Mouse (Mus musculus): ENCODE results near the gene Mycl.

Gene Mycl

DNA sequence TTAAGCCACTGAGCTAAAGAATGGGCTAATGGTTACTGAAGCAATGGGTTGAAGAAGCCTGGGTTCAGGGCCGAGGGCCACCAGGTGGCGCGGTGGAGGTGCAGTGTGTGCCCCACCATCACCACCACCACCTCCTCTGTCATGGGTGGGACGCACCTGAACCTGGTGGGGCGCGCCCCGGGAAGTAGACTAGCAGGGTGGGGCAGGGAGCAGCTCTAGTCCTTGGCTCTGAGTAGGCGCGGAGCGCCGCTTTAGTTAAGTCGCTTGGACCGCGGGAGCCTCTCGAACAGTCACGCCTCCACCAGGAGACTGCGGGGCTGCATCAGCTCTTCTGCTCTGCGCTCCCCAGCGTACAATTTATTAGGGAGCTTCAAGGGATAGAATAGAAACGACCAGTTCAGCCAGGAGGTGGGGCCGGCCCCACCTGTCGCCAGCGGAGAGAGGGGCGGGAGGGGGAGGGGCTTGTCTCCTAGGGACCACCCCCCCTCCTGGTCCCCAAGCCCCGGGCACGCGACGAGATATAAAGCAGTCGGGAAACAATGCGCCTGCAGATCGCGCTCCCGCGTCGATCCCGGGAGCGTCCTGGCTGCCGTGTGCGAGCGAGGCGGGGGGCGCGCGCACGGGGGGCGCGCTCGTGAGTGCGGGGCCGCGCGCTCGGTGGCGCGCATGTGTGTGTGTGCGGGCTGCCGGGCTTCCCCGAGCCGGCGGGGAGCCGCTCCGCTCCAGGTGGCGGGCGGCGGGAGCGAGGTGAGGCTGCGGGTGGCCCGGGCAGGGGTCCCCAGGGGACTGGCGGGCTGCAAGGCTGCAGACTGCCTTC lies at the start of gene Mycl:
Gene Mycl (plus strand): TSS at position 249 of the 817 bp plus-strand sequence.
- peak; percentile 86 to 88 for DNase-seq

DNA sequence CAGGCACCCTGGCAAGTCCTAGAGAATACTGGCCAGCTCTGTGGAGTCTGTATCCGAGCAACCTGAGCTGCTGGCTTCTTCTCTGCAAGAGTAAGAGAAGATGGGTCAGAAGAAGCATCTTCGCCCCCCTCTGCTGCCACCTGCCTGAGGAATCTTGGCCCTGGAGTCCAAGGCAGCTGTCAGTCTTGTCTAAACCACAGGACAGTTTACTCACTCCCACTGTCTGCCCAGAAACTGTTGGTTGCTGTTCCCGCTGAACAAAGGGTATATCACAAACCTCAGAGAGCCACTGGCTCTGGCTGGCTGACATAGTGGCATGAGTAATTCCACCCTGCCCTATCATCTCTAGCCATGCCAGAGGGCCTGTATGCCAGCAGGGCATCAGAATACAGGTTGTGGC lies 48.2 kb upstream of the Mycl start:
- no peak for DNase-seq

DNA sequence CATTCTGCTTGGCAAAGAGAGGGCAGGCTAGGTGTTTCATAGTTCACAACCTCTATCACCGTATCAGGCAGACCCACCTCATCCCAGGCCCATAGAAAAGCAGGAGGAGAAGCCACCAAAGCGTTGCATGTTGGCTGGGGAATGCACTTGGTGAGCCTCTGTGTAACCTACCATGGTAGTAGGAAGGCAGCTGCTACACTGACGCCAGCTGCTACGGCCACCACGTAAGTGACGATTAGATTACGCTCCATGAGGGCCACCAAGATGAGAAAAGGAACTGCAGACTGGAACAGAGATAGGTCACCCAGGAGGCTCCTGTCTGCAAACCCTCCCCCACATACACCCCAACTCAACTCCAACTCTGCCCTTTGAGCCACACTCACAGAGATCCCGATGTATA lies 46.4 kb upstream of the Mycl start:
- no peak for DNase-seq

DNA sequence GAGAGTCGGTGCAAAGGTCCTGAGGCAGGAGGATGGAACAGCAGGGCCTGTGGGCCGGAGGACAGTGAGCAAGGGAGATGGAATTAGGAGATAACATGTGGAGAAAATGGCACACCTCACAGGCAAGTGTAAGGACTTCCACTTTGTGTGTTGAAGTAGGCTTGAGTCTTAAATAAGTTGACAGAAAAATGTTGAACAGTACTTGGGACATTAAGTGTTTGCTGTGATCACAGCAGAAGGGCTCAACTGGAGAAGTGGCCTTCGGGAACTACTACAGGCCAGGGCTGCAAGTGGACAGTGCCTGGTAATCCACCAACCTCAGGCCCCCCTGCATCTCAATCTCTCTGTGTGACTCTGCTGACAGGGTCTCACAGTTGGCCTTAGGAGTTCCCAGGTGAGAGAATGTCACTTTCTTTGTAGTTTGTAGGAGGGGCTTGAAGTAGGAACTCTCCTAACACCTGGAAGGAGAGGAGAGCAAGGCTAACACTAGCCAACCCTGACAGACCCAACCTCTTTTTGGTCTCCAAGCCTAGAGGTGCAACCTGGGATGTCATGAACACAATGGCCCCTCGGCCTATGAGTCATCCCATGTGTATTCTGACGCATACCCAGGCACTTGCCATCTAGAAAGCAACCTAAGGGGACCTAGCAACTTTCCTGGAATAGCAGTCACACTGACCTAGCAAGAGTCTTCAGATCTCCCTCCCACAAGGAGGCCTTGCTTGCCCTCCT lies 40.6 kb upstream of the Mycl start:
- DNase-seq = no peak

DNA sequence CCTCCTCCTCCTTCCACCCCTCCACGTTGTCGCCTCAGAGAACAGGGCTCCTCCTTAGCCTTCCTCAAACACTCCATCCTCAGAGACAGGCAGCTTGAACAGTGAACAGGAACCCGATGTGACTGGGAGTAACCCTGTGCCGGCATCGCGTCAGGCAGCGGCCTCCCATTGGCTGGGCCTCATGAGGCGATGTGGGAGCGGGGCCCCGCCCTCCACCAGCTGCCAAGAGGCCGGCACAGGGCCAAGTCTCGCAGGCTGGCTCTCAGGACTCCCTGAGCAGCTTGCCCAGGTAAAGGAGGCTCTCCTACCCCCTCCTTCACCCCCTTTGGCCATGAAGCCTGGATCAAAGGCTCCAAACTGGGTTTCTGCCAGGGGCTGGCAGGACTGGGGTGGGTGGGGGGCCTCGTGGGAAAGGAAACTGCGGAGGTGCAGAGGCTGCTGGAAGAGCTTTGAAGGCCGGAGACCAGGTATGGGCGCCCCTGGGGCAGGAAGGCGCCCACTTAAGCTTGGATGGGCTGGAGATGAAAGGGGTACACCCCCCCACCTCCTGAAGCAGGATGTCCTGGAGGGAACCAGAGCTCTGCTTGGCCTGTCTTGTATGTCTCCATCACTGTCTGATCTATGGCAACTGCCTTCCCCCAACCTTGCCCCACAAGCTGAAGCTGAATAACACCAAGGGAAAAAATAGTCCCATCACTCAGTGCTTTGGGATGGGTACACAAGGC lies 39.9 kb upstream of the Mycl start:
- peak; percentile 86 to 92 for DNase-seq

DNA sequence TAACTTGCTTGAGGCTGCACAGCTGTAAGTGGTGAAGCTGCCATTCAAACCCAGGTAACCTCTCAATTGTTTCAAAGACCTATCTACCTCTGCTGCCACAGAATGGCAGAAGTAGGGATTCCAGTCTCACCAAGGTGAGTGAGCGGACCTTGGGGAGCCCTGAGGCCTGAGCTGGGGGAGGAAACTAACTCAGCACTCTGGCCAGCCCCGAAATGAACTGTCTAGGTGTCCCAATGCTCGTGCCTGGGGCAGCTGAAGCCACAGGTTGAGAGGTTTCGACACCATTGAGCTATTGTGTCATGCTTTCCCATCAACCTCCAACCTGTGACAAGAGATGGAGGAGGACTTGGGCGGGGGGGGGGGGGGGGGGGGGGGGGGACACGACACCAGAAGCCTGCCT lies 39.2 kb upstream of the Mycl start:
- DNase-seq = no peak

DNA sequence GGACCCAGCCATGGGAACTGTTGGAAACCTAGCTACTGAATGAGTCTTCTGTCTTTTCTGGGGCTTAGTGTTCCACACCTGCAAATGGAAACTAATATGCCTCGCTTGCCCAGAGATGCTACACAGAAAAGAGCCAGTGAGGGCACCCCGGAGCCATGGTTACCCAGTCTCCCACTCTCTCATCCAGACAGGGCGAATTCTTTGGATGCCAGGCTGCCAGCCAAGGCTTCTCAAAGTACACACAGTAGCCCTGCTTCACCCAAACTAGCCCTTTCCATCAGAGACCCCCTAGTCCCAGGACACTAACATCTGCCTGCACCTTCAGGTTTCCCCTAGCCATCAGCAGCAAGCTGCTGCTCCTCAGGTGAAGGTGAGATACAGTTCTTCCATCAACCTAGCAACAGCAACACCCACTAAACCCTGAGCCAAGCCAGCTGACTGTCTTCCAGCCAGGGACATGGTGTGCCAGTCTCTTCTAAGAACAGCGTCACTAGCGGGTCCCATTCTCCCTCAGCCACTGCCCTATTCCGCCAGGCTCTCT lies 36.9 kb upstream of the Mycl start:
- DNase-seq = no peak

DNA sequence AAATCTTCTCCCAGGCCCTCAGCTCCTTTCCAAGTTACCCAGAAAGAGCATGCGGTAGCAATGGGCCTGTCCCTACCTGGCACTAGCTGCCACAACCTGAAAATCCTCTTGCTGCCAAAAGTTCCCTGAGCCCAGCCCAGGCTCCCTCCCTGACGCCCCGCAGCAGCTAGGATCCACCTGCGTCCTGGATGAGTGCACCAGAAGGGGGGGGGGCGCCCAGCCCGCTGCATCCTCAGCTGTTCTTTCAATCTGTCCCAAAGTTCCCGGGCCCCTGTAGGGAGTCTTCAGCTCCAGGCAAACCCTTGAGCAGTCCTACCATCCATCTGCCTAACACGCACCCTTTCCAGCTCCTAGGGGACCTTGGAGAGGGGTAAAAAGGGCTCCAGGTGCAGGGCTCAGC lies 35.6 kb upstream of the Mycl start:
- no peak for DNase-seq

DNA sequence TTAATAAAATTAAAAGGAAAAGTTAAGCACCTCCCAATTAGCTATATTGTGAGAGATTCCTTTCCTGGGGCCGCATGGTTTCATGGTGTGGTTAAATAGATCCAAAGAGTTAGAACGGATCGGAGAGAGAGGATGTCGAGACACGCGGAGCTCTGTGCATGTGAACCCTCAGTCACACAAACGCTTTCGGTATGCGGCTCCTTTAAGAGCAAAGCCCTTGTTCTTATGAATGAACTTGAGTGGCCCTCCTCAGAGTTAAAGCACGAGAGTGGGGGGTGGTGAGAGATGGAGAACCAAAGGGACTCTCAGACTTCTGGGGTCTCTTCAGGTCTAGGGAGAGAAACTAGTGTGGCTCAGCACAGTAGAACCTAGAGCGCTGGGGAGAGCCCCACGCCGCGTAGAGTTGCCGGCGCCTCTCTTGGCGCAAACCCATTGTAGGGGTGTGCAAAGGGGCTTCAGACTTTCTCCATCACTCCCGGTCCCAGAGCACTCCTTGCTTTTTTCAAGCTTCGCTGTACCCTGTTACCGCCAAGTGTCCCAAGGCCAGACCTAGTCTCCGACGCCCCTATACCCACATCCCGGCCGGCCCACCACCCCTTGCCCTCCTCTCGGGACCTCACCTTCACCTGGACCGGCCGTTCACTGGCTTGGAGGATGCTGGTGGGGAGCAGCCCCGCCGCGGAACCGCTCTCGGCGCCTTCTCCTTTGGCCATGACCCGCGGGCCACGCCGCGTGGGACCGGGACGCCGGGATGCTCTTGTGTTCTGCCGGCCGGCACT lies 34.9 kb upstream of the Mycl start:
- peak in 1 of 2 experiments; percentile 18 for DNase-seq

DNA sequence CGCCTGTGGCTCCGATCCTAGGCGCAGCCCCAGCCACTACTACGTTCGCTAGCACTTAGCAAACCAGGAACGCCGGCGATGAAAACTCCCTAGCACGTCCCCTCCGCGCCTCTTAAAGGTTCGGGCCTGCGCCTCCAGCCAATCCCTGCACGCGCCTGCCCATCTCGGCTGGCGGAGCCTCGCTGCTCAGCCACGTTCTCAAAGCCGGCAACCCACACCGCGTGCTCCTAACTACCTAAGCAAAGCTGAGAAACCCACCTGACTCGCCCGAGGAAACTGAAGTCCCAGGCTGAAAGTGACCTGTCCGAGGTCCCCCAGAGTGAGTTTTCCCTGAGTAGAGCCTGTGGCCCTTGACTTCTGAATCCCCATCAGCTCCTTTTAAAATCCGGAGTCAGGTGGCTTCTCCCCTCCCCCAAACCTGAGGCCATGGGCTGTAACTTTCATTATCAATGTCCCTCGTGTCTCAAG lies 34.3 kb upstream of the Mycl start, which contains the start of gene Mfsd2a:
Gene Mfsd2a (minus strand): TSS at position 89 of the 468 bp plus-strand sequence.
- DNase-seq = peak; percentile 40 to 54

DNA sequence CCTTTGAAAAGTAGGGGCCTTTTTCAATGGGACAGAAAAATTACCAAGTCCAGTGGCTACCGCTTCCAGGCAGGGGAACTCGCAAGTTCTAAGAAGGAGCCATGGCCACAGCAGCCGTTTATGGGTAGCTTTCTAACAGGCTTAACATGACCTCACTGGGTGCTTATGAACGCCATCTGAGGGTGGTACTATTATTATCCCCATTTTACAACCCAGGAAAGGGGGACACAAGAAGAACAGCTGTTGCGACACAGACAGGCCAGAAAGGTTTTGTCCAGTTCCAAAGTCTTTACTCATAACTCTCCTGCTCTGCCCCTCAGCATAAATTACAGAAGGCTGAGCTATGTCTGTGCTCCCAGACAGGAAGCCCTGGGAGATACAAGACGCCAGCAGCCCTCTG lies 33.9 kb upstream of the Mycl start:
- DNase-seq = no peak

DNA sequence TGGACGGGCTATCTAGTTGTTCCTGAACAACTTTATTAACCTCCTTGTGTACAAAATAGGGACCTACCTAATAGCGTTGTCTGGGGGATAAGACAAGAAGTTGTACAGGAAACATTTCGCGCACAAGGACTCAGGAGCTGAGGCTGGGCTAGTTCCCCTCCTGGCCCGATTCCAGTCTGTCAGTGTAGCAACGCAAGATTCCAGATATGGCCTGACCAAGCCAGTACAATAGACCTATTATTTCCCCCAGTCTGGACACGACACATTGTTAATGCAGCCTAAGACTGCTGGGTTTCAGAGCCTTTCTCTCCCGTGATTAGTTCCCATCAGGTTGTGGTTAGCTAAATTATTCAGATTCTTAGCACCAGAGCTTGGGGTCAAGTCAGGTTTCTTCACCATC lies 32.7 kb upstream of the Mycl start:
- no peak for DNase-seq

DNA sequence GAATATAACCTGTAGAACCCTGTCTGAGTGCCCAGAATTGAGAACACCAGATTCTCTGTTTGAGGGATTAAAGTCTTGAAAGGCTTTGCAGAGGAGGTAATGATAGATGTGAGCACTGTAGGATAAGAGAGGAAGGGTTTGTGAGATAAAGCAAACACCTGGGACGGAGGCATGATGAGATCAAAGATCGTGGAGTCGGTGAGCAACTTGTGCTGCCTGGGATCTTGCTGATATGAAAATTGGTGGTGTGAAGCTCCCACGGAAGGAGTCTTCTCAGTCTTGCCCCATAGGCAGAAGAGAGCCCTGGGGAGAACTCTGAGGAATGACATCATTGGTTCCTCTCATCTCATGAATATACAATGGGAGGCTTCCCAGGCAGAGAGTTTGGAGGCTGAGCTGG lies 27.3 kb upstream of the Mycl start:
- peak; percentile 15 to 42 for DNase-seq

DNA sequence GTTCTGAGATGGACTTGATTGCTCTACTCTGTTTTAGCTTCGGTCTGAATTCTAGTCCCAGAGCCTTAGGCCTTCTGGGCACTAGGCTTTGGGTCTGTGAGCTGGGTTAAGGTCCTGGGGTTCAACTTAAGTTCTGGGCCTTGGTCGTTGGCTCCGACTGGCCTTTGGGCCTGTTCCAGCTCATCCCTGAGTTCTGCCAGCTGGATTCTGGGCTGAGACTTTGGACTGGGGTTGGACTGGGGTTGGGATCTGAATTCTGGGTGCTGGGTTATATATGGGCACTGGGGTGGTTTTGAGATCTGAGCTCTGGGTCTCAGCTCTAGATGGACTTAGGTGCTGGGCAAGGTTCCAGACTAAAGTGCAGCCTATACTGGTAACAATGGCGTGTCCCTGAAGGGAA lies 24.3 kb upstream of the Mycl start:
- no peak for DNase-seq

DNA sequence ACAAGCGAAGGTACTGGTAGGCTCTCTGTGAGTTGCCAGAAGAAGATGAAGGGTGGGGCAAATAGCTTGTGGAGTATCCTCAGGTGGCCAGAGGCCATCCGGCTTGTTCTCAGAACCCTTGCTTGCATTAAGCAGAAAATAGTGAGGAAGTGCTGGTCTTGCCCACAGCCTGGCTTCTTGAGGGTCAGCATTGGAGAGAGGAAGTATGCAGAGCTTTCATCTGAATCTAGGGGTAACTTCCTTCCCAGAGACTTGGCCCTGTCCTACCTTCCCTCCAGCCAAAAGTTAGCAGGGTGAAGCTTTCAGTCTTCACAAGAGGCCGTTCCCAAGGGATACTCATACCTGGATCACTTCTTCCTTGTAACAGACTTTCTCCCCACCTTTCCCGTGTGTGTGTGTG lies 23.8 kb upstream of the Mycl start:
- DNase-seq = no peak

DNA sequence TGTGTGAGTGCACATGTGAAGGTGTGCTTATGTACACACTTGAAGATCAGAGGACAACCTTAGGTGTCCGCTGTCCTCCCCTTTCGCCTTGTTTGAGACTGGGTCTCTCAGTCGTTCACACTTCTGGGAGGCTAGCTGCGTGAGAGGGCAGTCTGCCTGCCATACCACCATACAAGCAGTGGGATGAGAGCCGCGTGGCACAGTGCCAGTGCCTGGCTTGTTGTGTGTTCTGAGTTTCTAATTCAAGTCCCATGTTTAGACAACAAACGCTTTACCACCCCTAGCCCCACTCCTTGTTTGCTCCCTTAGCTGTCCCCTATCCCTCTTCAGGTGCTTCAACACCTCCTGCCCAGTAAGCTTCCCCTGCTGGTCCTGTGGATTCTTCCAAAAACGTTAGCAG lies 23.4 kb upstream of the Mycl start:
- DNase-seq = no peak

DNA sequence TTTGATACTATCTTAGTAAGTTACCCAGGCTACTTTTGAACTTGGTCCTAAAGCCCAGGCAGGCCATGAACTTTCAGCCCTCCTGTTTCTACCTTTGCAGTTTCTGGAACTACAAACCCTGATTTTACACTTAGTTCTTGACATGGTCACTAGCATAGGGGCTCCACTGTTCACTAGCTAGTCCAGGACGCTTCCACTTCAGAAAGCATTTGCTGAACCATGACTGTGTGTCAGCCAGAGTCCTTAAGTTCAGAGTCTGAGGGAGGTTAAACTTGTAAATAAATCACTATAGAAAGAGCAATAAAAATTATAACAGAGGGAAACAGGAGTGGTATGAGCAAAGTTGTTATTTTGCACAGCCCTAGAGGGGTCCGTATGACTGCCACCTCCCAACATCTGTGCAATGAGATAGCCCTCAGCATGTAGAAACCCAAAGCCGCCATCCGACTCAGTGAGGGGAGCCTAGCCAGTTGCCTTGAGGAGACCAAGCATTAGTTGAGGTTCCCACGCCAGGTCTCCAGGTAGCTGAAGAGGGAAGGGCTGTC lies 20.4 kb upstream of the Mycl start:
- DNase-seq = no peak

DNA sequence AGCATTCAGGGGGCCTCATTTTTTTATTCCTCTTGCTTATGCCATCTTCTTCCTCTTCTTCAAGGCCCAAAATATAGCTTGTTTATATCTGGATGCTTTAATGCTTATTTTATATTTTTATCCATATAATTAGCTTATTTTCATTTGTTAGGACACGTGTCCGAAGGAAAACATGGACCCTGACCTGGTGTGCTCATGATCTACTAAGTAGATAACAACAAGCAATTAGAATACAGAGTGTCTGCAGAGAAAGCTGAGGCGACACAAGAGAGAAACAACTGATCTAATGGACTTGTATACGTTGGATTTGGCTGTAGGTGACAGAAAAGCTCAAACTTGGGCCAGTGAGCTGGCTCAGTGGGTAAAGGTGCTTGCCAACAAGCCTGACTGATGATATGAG lies 18.6 kb upstream of the Mycl start:
- DNase-seq = no peak

DNA sequence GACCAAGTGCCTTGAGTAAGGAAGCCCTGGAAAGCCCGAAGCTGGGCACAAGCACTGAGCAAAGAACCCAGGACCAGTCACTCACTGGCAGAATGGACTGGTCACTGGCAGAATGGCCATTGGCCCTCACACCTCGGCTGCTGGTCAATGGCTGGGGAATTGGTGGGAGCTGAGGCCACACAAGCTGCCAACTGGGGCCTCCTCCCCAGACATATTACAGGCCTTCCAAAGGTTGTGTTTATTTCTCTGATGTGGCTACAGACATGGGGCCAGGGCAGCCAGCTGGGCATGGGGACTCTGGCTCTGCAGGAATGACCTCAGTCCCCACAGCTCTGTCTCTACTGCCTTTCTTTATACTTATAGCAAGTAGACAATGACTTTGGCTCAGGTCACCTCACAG lies 16.6 kb upstream of the Mycl start:
- no peak for DNase-seq

DNA sequence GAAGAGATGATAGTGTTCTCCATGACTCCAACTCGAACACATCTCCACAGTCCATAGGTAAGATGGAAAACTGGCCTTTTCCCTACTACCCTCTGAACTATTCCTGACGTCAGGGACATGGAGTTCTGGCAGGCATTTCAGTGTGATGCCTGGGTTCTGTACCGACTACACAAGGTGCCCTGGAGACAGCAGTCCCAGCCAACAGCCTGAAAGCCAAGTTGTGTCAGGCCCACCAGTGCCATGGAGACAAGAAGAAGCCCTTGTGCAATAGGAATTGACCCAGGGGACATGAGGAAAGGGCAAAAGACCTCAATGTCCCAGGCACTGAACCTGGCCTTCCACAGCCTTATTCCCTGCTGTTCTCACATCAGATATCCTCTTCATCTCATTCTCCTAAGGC lies 15.6 kb upstream of the Mycl start:
- DNase-seq = no peak

DNA sequence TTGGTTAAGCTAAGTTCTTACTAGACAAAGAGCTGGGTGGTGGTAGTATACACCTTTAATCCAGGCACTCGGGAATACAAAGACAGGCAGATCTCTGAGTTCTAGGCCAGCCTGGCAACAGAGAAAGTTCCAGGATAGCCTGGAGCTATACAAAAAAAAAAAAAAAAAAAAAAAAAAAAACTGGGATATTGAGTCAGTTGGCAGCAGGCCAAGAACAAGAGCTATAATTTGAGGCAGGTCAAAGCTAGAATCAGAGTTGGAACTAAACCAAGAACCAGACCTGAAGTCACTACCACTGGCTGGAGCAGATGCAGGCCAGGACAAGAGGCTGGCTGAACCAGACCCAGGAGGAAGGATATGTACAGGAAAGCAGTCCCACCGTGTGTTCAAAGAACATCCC lies 14.8 kb upstream of the Mycl start:
- DNase-seq = no peak

DNA sequence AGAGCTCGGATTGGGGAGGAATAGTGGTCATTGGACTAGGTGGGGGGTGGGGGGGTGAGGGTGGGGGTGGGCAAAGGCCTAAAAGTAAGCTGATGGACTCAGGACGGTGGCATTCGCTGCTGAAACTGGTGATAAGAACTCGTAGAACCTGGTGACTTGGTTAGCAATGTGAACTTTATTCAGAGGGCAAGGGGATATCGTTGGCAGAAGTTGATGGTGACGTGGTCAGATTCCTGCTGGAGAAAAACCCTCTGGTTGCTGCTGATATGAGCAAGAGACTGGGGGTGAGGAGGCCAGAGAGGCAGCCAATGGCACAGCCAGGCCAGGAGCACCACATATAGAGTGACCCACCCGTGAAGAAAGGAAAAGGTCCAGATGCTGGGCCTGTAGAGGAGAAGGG lies 14.2 kb upstream of the Mycl start:
- no peak for DNase-seq

All from thymus, postnatal 36 days (tissue).